8 mouse cellular contexts compared by ENCODE assay signal in the genomic region with DNA sequence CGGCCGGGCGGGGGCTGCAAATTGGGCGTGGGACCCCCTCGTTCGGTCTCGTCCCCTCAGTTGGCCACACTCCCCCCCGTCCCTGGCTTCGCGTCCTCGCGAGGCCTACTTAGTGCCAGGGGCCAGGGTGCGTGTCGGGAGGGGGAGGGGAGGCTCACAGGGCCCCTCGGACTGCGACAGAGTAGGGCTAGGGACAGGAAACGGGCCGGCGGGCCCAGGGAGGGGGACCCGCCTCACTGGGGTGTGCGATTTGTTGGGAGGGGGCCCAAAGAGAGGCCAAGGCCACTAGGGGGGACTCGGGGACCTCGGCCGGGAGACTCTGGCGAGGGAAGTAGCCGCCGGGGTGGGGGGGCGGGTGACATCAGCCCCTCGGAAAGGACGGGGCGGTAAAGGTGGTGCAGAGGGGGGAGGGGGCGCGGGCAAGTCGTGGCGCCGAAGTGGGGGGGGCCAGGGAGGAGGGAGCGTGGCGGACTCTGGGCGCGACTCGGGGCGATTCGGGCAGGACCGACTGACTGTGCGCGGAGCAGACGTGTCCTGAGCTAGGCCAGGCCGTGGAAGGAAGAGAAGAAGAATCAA. TPM values are rescaled to one million over a fixed set of nuclear protein-coding genes. Genes with fewer than 3 reads are reported as not detected.
A peak's percentile ranks its signal among the peaks of the same experiment; 100 is the strongest.
DNase-seq lines count a peak whose midpoint lies in the region; ATAC-seq and TF ChIP-seq lines count a peak whose summit lies in the region.

No protein-coding gene starts in this region.

- 0 out of 4 replicates have a peak, but pooled peaks have one; percentile 9 to 32 for TF ChIP-seq POLR2A in MEL (IDR thresholded peaks at IDR 0.05; ENCODE audit: control insufficient read depth in 1 of 2, insufficient read depth in 1 of 2, low read depth in 1 of 2, low read length in 2 of 2, poor library complexity in 1 of 2)

- TF ChIP-seq CTCF in MEL (IDR thresholded peaks at IDR 0.05 in 2 of 3, conservative IDR thresholded peaks at IDR 0.05 in 1 of 3; ENCODE audit: control insufficient read depth in 1 of 3, insufficient read depth in 1 of 3, low read depth in 2 of 3, low read length in 3 of 3, poor library complexity in 1 of 3, severe bottlenecking in 1 of 3), result no peak; a peak in 1 of 6 replicates

- intact Hi-C loops in heart, postnatal 25 days (cut with DNase I), result loop anchor here (2.0 kb wide), 1 partner anchor 14 kb away; no protein-coding TSS in a partner anchor

- peak overlapping the region; percentile 93 to 98 for H3K4me3 ChIP-seq in MEL (ENCODE audit: control insufficient read depth in 1 of 2, insufficient read depth in 1 of 2, low read depth in 2 of 2, low read length in 2 of 2)
- H3K4me3 ChIP-seq in forebrain, embryonic 15.5 days, result peak overlapping the region; percentile 74

- ATAC-seq in forebrain, embryonic 15.5 days (replicated peaks), result peak; percentile 45

- TF ChIP-seq RAD21 in MEL (IDR thresholded peaks at IDR 0.05; ENCODE audit: low read depth, low read length), result no peak

- peaks cover 76% of the 10 kb centered on the region for H3K79me2 ChIP-seq in MEL (ENCODE audit: control insufficient read depth, insufficient read depth, low read length, poor library complexity)

- peaks cover 2 to 21% of the 10 kb centered on the region in 2 experiments; a peak in 3 of 4 replicates for H3K36me3 ChIP-seq in MEL (ENCODE audit: control insufficient read depth in 1 of 2, insufficient read depth in 2 of 2, low read length in 2 of 2)
- no peaks in the 10 kb centered on the region for H3K36me3 ChIP-seq in forebrain, embryonic 15.5 days

- peaks cover 2 to 7% of the 10 kb centered on the region in 2 experiments; a peak in 2 of 4 replicates for H3K4me1 ChIP-seq in MEL (ENCODE audit: control insufficient read depth in 1 of 2, insufficient read depth in 2 of 2, low read length in 2 of 2)
- H3K4me1 ChIP-seq in forebrain, embryonic 15.5 days, result peaks cover 61% of the 10 kb centered on the region

- under 1% methylated on average over 44 of the region's 48 CpGs for WGBS in forebrain, embryonic 15.5 days

- H3K27ac ChIP-seq in MEL (ENCODE audit: control insufficient read depth, low read depth, low read length), result peak overlapping the region; percentile 51
- H3K27ac ChIP-seq in forebrain, embryonic 15.5 days (replicated peaks), result peak overlapping the region; percentile 97

- TF ChIP-seq EP300 in MEL (IDR thresholded peaks at IDR 0.05; ENCODE audit: low read depth in 1 of 2, low read length in 2 of 2), result no peak

- no peaks in the 10 kb centered on the region for H3K27me3 ChIP-seq in MEL (ENCODE audit: control insufficient read depth in 1 of 2, insufficient read depth in 2 of 2, low read length in 2 of 2)
- no peaks in the 10 kb centered on the region for H3K27me3 ChIP-seq in forebrain, embryonic 15.5 days

- H3K9ac ChIP-seq in MEL (ENCODE audit: control insufficient read depth, low read depth, low read length, poor library complexity, severe bottlenecking), result peak overlapping the region; percentile 99
- H3K9ac ChIP-seq in forebrain, embryonic 15.5 days (replicated peaks), result peak overlapping the region; percentile 94

- H3K4me2 ChIP-seq in forebrain, embryonic 15.5 days (replicated peaks), result peak overlapping the region; percentile 67

- DNase-seq in MEL (ENCODE audit: low read depth, low spot score), result peak; percentile 73
- peak; percentile 67 to 75 for DNase-seq in cerebellum, adult 18-20 months
- DNase-seq in heart, postnatal 25 days (ENCODE audit: low spot score), result peak; percentile 73
- DNase-seq in layer of hippocampus, adult 9-11 months, result peak; percentile 76
- DNase-seq in lung, postnatal 25 days (ENCODE audit: low spot score), result peak; percentile 72
- DNase-seq in retina, postnatal 1 day, result peak; percentile 89
- DNase-seq in urinary bladder, adult 2 months (ENCODE audit: low spot score), result peak; percentile 73

- no peaks in the 10 kb centered on the region for H3K9me3 ChIP-seq in MEL (replicated peaks; ENCODE audit: insufficient read depth, low read length)
- no peaks in the 10 kb centered on the region for H3K9me3 ChIP-seq in forebrain, embryonic 15.5 days

TF ChIP-seq in MEL, 35 proteins besides CTCF, POLR2A, EP300 and RAD21:
- TF ChIP-seq UBTF (IDR thresholded peaks at IDR 0.05; ENCODE audit: borderline replicate concordance, insufficient read depth, low read depth, low read length) (no peak), MYB (IDR thresholded peaks at IDR 0.05; ENCODE audit: low read depth, low read length) (no peak), KAT2A (conservative IDR thresholded peaks at IDR 0.05; ENCODE audit: low read depth, low read length) (no peak), MEF2A (IDR thresholded peaks at IDR 0.05; ENCODE audit: extremely low read depth, insufficient replicate concordance, low read depth, low read length, poor library complexity, severe bottlenecking) (no peak), CHD2 (IDR thresholded peaks at IDR 0.05; ENCODE audit: low read length) (no peak; the same call in 1 of the 2 replicates), GATA1 (IDR thresholded peaks at IDR 0.05; ENCODE audit: low read depth, low read length) (no peak), ZNF384 (IDR thresholded peaks at IDR 0.05; ENCODE audit: low read depth, low read length) (0 out of 2 replicates have a peak, but pooled peaks have one; percentile 7), CHD1 (IDR thresholded peaks at IDR 0.05; ENCODE audit: low read depth, low read length) (no peak), SMC3 (IDR thresholded peaks at IDR 0.05; ENCODE audit: low read depth, low read length) (no peak), NRF1 (IDR thresholded peaks at IDR 0.05; ENCODE audit: insufficient read depth, low read depth, low read length, poor library complexity, severe bottlenecking) (no peak), TAL1 (IDR thresholded peaks at IDR 0.05; ENCODE audit: low read length) (no peak), RCOR1 (IDR thresholded peaks at IDR 0.05; ENCODE audit: low read depth, low read length) (no peak), ZC3H11A (IDR thresholded peaks at IDR 0.05; ENCODE audit: low read depth, low read length) (no peak), SIN3A (IDR thresholded peaks at IDR 0.05; ENCODE audit: low read length) (no peak), ETS1 (IDR thresholded peaks at IDR 0.05; ENCODE audit: low read depth, low read length) (no peak), MXI1 (IDR thresholded peaks at IDR 0.05; ENCODE audit: low read depth, low read length) (0 out of 2 replicates have a peak, but pooled peaks have one; percentile 24), MYC (IDR thresholded peaks at IDR 0.05; ENCODE audit: low read depth, low read length) (no peak), BHLHE40 (IDR thresholded peaks at IDR 0.05; ENCODE audit: borderline replicate concordance, low read depth, low read length) (no peak), MAFK (IDR thresholded peaks at IDR 0.05; ENCODE audit: borderline replicate concordance, low read depth, low read length) (no peak), ZMIZ1 (IDR thresholded peaks at IDR 0.05; ENCODE audit: low read depth, low read length) (no peak), NELFE (IDR thresholded peaks at IDR 0.05; ENCODE audit: low read depth, low read length) (no peak), USF1 (IDR thresholded peaks at IDR 0.05; ENCODE audit: low read depth, low read length) (no peak), ELF1 (IDR thresholded peaks at IDR 0.05; ENCODE audit: low read depth, low read length) (no peak), MAZ (IDR thresholded peaks at IDR 0.05; ENCODE audit: low read depth, low read length) (peak; percentile 42; the same call in 1 of the 2 replicates), POLR2AphosphoS2 (IDR thresholded peaks at IDR 0.05; ENCODE audit: low read length) (no peak), TBP (IDR thresholded peaks at IDR 0.05; ENCODE audit: low read depth, low read length) (no peak)

RNA-seq across cellular contexts. Expression of gene Gm20721, which starts 15.8 kb away (rescaled TPM):
- total RNA-seq in MEL (2012; rRNA removed), result 26.9 and 34.2 TPM in 2 replicates
- polyA plus RNA-seq in MEL (2012; ENCODE audit: insufficient read depth in 1 of 2, insufficient read length in 2 of 2, low read depth in 1 of 2, low replicate concordance in 2 of 2, missing spikeins in 1 of 2), result 100 to 1,000 TPM in 1 of 2 experiments, not detected in 1; 171 TPM
- polyA plus RNA-seq in forebrain, embryonic 15.5 days (2015; fragmentation: Nextera tagmentation; extraction: Ambion mirVana), result 6.7 and 7.5 TPM in 2 replicates
- total RNA-seq in heart, postnatal 25 days (2021), result 1 to 10 TPM; 1.6 to 2.2 TPM
- polyA plus RNA-seq in urinary bladder, adult 2 months (2012; rRNA removed), result 0.09 TPM in 1 of 2 replicates, not detected in the other

RNA-seq across cellular contexts. Expression of gene Gnas, which starts 46.6 kb away (rescaled TPM):
- 255 and 273 TPM in 2 replicates for total RNA-seq in MEL (2012; rRNA removed)
- polyA plus RNA-seq in MEL (2012; ENCODE audit: insufficient read depth in 1 of 2, insufficient read length in 2 of 2, low read depth in 1 of 2, low replicate concordance in 2 of 2, missing spikeins in 1 of 2), result 100 to 1,000 TPM; 383 to 447 TPM
- polyA plus RNA-seq in forebrain, embryonic 15.5 days (2015; fragmentation: Nextera tagmentation; extraction: Ambion mirVana), result 1,144 and 1,250 TPM in 2 replicates
- 1,000 to 10,000 TPM; 1,170 to 1,213 TPM for total RNA-seq in heart, postnatal 25 days (2021)
- polyA plus RNA-seq in urinary bladder, adult 2 months (2012; rRNA removed), result 1,052 and 1,187 TPM in 2 replicates

Comparison
In these comparisons a context has a peak if more than half of its experiments do, and no peak if none do; other contexts are left out.
1. Peak in every context shown above with its lines: DNase-seq, ATAC-seq, H3K4me3 ChIP-seq and H3K27ac ChIP-seq.